Mouse (Mus musculus): ENCODE data around the gene Pnpla5.
"Not testable (repeated sequence)": the region's sequence is repeated elsewhere in the genome, so short reads cannot be mapped to it uniquely, and the experiment has no call there.

Gene Pnpla5

DNA sequence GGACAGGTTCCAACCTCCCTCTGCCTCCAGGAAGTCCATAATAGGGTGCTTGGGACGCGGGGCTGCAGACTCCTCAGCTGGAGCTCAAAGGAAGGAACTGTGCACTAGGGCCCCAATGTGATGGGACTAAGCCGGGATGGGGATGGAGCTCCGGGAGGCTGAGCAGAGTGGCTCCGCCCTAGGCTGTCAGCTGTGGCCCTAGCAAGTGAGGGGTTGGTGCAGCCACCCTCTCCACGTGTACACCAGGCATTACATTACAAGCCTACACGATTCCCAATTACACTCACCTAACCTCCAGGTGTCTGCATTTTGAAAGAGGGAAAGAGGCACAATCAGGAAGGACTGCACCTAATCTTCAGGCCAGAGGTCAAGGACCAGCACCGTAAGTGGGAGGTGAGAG is at the start of gene Pnpla5:
TSS of gene Pnpla5 (minus strand) at position 101 of the 400 bp plus-strand sequence.
- no peak for DNase-seq (ENCODE audit: low spot score)

DNA sequence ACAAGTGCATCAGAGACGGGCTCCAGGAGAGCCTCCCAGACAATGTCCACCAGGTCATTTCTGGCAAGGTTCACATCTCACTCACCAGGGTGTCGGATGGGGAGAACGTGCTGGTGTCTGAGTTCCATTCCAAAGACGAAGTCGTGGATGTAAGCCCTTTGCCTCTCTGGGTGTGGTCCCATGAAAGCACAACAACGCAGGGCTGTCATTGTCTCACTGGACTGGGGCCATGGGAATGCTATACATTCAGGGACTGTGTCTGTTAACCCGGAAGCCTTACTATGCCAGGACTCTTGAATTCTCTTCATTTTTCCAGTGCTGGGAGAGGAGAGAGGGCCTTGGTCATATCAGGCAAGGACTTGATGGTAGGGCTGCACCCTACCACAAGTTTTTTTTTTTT is 48.2 kb upstream of the Pnpla5 start:
- no peak for DNase-seq (ENCODE audit: low spot score)

DNA sequence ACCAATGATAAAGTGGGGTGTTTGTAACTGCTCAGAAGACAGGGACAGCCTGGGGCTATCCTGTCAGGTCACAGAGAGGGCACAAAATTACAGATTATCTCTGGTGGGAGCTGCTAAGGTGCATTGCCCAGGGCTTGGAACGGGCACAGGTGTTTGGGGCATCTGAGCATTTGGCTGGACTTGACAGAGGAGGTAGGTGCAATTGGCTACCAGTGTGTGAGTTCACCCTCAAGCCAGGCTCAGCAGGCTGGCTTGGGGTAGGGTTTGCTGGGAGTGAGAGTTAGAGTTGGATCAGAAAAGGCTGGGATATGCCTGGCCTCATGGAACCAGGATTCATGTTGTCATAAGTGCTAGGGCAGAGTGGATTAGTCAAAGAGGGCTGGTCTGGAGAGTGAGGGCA is 46.5 kb upstream of the Pnpla5 start:
- no peak for DNase-seq (ENCODE audit: low spot score)

DNA sequence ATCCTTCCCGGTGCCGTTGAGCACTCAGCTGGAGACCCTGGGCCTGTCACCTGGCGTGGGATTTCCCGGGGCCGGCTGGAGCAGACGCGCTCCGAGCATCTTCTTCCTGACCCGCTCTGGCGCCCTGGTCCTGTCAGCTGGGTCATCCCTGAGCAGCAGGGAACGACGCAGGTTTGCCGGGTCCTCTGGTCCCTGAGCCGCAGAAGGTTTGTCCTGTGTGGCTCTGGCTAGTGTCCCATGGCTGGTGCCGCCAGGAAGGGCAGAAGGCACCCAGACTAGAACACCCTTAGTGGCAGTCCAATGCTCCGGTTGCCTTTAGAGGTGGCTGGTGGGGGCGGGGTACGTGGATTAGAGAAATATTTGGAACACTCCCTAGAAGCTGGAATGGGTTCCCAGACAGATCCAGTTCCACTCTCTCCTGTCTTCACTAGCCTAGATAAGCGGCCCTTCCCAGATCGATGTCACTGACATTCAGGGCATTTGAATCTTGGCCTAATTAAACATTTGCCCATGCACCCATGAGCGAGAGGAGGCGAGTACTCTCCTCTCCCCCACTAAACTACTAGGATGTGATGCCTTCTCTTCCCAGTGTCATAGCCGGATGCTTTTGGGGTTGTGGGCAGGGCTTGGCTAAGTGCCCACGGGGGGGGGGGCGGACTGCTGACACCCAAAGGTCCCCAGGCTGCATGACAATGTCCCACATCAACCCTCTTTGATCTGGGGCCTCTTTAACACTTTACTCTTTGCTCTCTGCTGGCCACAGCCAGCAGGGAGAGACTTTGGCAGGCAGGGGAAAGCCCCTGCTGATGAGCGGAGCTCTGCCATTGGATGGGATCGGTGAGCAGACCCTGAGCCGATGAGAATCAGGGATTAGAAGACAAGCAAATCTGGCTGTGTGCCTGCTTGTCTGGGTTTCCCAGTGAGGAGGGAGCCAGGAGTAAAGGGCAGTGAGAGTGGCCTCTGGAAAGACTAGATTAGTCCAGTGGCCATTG is 45.5 kb upstream of the Pnpla5 start:
- no peak for DNase-seq (ENCODE audit: low spot score)

DNA sequence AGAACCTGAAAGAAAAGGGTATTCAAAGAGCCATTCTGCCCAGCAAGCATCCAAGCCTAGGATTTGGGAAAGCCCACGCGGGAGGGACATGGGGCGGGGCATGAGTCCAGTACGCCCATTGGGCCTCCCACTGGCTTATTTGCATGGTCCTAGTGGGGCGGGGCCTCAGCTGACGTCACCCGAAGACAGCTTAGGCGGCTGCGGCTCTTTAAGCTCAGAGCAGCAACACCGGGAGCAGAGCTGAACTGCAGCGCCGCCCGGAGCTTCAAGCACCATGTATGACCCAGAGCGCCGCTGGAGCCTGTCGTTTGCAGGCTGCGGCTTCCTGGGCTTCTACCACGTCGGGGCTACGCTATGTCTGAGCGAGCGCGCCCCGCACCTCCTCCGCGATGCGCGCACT is 44.6 kb upstream of the Pnpla5 start, which contains the start of gene Pnpla3:
TSS of gene Pnpla3 (plus strand) at position 238 of the 400 bp plus-strand sequence.
- peak; percentile 87 for DNase-seq (ENCODE audit: low spot score)

DNA sequence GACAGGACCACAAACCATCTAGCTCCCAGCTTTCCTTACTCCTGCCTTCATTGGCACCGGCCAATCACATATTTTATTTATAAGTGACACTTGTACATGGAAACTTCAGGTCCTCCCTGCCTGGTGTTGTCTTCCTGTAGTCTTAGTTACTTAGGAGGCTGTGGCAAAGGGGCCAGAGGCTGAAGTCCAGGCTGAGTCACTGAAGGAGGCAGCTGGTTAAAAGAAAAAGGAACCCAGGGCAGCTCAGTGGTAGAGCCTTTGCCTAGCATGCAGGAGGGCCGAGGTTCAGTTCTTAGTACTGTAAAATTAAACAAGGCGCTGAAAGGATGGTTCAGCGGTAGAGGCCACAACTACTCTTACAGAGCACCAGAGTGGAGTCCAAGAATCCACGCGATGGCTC is 43.8 kb upstream of the Pnpla5 start:
- no peak for DNase-seq (ENCODE audit: low spot score)

DNA sequence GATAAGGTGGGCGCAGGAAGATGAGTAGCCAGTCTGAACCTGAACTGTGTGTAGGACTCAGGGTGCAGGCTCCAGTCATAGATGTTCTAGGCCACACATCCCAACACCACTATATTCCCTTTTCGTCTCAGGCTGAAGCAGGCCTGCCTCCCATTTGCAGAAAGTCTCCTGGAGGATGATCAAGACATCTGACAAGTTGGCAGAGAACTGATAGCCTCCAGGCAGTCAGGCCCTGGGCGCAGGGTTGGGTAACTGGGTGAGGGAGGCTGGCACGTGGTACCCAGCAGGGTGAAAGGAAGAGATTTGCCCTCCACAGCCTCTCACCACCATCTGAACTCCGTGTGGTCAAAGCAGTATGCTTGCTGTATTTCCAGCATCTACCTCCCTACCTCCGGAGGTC is 38.9 kb upstream of the Pnpla5 start:
- no peak for DNase-seq (ENCODE audit: low spot score)

DNA sequence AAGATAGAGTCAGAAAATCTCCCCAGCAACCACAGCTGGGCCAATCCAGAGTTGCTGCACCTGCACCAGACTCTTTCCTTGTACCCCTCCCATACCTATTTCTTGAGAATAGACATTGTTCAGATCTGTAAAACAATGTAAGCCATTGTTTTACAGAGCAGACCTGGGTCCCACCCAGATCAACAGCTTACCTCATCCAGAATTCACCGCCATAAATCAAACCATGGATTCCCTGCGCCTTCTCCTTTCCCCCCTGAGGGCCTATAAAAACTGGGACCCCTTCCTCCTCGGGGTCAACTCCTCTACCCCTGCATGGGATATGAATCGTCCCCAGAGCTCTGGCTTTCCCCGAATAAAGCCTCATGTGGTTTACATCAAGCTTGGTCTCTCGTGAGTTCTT is 34.6 kb upstream of the Pnpla5 start:
- DNase-seq (ENCODE audit: low spot score): not testable (repeated sequence)

DNA sequence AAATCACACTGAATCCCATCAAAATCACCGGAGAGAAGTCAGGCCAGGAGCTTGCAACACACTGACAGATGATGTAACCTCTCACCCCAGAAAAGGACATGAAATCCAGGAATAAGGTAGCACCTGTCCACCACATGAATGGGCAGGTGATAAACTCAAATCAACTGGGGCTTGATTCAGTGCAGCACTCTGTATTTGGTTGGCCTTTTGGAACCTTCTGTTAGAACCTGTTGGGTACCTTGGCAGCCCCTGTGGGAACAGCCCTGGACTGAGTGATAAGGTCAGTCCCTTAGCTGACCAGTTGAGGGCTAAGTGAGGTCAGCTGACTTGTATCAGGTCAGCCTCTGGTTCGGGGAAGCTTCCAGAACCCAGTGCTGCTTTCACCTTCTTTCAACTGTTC is 33.2 kb upstream of the Pnpla5 start:
- DNase-seq (ENCODE audit: low spot score): no peak

DNA sequence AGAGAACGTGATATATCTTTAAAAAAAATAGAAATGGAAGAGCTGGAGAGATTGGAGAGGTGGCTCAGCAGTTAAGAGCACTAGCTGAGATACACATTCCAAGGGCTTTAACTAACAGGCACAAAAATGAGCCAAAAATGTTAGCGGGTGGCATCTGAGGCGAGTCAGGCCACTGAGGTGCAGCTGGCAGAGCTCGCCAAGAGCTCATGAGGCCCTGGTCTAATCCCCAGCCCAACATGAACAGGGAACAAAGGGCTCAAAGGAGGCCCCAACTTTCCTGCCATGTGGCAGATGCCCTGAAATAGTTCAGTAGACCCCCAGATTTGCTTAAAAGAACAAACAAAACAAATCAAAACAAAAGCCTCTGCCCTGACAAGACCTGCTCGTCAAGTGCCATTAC is 18.0 kb upstream of the Pnpla5 start:
- DNase-seq (ENCODE audit: low spot score): no peak

DNA sequence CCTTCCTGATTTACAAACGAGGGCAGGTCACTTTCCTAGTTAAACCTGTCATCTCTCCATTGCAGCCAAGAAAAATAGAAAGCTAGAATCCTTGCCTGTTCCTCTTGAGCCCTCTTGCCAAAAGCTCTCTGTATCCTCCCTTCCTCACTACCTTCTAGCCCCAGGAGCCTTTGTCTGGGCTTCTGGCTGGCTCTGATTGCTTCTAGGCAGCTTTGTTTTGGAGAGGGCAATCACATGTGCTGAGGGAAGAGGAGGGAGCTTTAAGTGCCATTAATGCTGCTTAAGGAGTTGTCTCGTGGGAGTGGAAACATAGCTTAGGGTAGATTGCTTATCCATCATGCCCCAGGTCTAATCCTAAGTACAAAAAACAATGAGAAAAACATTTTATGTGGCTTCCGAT is 17.1 kb upstream of the Pnpla5 start:
- no peak for DNase-seq (ENCODE audit: low spot score)

DNA sequence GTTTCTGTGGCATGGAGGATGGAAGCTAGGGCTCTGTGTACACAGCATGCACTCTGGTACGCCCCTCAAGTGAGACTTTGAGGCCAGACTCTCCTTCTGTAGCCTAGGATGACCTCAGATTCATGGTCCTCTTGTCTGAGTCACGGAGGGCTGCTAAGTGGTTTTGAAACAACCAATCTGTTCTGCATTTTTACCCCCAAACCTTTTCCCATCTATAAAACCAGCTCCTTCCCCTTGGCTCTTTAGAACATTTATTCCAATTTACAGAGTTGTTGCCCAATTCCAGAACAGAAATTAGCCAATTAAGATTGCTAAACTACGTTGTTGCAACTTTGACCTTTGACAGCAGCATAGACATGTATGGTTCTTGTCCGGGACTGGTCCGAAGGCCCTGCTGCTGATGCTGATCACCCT is 16.6 kb upstream of the Pnpla5 start:
- DNase-seq (ENCODE audit: low spot score): no peak

DNA sequence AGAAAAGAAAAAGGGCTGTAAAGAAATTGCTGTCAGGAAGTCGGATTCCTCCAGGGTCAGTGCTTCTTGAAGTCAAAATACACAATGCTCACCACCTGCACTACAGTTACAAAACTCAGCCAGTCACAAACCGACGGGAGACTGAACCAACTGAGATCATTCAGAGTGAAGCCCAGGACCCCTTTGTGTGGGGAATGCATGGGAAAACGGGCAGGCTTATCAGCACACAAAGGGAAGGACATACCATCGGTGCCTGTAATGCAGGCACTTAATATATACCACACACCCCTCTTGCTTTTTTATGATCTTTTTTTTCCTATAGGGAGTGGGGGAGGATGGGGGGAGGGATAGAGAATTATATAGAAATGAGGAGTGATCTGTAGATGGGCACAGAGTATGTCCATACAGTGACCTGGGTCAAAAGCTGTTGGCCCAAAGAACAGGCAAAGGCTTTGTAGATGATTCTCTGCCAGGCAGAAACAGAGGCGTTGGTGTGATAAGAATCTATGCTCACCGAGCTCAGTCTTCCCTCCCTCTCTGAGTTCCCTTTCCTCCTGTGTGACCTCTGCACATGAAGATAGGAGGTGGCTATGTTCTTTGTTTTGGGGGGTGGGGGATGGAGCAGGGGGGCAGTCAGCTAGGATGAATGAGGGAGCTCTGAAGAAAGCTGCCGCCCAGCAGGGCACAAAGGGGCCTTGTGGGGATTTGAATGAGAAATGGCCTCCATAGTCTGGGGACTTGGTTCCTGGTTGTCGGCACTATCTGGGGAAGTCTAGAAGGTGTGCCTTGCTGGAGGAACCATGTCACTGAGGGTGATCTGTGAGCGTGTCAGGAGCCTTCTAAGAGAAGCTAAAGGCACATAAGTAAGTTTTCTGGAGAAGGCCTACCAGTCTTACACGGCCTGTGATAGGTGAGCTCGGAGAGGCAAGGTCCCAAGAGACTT is 13.8 kb upstream of the Pnpla5 start:
- no peak for DNase-seq (ENCODE audit: low spot score)

DNA sequence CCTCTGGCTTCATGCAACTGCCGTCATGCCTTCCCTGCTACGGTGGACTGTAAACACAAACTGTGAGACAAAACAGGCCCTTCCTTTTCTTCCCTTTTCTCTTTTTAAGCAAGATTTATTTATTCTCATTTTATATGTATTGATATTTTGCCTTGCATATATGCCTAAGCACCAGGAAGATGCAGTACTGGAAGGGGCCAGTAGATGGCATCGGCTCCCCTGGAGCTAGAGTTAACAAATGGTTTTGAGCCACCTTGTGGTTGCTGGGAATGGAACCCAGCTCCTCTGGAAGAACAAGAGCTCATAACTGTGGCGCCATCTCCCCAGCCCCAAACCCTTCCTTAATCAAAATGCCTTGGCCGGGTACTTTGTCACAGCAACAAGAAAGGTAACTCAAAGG is 12.5 kb upstream of the Pnpla5 start:
- no peak for DNase-seq (ENCODE audit: low spot score)

DNA sequence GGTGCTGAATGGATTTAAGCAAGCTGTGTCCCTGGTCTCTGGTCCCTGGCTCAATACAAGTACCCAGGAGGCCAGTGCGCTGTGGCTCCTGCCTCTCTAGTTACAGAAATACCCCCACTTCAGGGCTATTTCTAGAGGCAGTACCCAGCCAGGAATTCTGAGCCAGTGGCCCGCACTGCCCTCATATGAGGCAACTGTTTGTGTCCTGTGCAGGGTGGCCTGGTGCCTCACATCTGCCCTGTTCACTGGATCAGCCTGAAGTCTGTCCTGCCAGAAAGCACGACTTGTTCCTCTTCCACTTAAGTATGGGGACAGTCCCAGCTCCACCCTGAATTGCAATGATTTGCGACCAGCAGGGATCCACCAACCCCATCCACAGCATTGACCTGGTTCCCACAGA is 10.5 kb upstream of the Pnpla5 start:
- no peak for DNase-seq (ENCODE audit: low spot score)

DNA sequence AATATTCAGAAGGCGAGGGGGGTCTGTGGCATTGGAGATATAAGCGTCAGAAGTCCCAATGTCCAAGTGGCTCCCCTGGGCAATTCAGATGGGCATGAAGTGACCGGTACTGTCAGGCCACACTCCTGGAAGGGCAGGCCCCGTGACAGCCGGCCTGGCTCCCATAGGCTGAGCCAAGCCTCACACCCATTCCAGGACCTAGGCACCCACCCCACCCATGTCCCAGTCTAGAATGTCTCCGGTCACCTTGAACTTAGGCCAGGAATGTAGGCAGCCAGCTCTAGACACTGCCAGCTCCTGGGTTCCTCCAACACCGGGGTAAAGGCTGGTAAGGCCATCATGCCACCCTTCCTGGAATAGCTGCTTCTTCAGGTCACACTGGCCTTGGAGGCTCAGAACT is 9.0 kb upstream of the Pnpla5 start:
- no peak for DNase-seq (ENCODE audit: low spot score)

DNA sequence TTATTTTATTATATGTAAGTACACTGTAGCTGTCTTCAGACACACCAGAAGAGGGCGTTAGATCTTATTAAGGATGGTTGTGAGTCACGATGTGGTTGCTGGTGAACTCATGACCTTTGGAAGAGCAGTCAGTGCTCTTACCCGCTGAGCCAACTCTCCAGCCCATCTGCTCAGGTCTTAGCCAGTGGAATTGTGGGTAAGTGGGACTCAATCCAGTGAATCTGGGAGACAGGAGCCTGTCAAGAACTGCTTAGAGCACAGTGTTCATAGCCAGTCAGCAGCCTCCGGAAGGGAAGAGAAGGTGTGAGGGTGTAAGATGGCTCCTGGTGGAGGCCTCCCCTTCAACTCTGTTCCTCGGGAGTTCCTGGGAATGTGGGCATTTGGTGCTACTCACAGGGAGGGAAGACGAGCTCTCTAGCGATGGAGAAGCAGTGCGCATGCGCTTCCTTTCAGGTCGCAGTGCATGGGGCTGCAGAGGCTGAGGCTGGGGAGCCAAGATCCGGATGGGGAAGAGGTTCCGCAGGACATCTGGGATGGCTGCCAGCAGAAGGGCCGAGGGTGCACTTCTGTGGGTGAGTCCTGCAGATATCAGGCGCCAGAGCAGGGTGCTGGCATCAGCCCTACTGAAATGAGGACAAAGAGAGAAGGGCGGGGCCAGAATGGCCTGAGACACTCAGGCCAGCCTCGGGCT is 8.3 kb upstream of the Pnpla5 start:
- no peak for DNase-seq (ENCODE audit: low spot score)

DNA sequence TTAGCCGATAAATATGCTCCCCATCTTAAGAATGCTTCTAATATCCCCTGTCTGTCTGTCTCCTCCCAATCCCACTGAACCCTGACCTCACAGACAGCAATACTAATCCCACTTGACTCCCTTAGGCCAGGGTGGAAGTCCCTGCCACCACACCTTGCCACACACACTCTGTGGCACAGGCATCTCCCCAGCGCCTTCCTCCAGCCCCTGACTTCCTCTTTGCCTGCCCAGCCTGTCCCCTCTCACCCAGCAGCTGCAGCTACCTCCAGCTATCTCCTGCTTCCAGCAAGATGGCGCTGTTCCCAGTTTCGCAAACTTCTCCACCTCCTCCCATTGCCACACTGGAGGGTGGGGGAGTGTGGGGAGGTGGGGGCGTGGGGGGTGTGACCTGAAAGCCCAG is 3.9 kb upstream of the Pnpla5 start:
- no peak for DNase-seq (ENCODE audit: low spot score)

DNA sequence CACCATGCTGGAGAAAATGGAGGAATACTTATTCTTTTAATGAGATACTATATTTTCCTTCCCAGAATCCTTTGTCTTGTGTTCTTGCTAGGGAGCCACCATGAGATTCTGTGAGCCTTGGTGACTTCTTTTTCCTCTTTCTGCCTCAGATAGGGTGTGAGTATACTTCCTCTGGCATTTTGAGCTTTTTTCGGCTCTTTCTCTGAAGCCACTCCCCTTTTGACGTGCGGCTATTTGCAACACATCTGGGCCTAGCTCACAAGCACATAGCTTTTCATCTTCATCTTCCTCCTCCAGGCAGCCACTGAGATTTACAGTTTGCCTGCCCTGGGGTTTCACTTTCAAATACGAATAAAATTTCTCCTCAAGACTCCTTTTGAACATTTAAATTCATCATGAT is 3.5 kb upstream of the Pnpla5 start:
- no peak for DNase-seq (ENCODE audit: low spot score)

DNA sequence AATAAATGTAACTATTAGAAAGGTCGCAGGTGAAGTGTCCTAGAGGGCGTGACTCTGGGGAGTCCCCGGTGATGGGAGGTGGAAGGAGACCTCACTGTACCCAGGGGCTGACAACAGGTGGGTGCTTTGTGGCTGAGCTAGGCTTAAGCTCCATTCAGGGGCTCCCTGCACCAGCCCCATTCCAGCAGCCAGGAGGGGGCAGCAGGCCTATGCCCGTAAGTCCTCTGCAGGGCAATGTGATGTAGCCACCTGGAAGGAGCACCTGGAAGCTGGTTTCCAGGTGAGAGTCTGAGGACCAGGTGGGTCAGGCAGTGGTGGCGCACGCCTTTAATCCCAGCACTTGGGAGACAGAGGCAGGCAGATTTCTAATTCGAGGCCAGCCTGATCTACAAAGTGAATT is 1.1 kb upstream of the Pnpla5 start:
- DNase-seq (ENCODE audit: low spot score): no peak

DNA sequence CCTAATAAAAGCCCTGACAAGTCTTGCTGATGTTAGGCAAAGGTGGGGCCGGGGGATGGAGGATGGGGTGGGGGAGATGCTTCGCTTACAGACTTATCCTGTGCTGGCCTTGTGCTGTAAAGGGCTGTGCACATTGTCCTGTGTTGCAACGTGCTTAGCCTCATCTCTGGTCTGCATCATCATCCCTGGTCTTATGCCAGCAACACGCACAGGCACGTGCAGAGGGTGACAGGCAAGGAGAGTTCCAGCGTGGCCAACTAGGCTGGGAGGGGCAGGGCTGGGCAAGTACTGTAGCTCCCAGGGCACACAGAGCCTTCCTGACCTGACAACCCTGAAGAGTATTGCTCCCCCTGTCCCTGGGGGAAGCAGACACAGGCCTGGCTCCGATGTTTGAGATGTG is 1.9 kb downstream of the Pnpla5 start:
- DNase-seq (ENCODE audit: low spot score): no peak

DNA sequence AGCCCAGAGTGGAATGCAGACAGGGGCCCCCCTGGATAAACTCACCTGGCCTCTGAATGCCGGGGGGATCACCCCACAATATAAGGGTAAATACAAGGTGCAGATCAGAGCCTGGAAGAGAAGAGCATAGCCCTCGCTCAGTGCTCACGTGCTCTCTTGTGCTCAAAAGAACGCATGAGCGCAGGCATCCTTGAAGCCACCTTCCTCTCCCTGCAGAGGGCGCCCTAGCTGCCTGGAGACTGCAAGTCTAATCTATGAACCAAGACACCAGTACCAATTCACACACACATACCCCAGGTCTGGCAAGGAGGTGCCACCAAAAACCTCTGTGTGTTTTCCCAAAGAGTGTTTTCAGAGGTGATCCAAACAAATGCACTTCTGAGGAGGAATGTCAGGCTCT is 2.4 kb downstream of the Pnpla5 start:
- no peak for DNase-seq (ENCODE audit: low spot score)

All from ovary, postnatal 10 days (tissue).